Mouse (Mus musculus): ENCODE results near the gene Mptx2. TPM values are rescaled to one million over a fixed set of nuclear protein-coding genes. Genes with fewer than 3 reads are reported as not detected.
"Not testable (repeated sequence)": the region's sequence is repeated elsewhere in the genome, so short reads cannot be mapped to it uniquely, and the experiment has no call there.

Mptx2 gene
- not detected for polyA plus RNA-seq (2021)

DNA sequence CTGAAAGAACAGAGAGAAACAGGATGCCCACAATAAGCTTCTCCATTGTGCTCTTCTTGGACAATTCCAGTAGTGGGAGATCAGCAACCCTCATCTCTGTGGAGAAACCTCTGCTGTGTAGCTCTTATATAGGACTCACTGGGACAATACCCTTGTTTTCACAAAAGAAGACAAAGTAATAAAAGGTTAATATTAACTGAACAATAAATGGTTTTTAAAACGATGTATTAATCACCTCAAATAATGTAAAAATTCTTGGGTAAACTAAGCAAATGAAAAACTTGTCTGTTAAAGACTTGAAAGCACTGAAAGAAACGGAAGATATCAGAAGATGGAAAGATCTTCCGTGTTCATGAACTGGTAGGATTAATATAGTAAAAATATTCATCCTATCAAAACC, at the start of gene Mptx2:
Gene Mptx2, minus strand, starts transcription at position 101 of the 400 bp plus-strand sequence.
- DNase-seq (ENCODE audit: low read depth, low spot score): no peak
- ChIA-PET CTCF (no interaction called here), POLR2A (no interaction called here)
- ATAC-seq: no peak
- H3K27me3 ChIP-seq: no peaks in the 10 kb centered on the region
- in situ Hi-C loops (cut with MboI; ENCODE audit: low pct_unique_long_range_greater_than_20kb): loop anchor here (10.0 kb wide), 1 partner anchor 1057 kb away; the partner anchor contains the start of gene Mptx1
- no peak for TF ChIP-seq CTCF (IDR thresholded peaks at IDR 0.05)

DNA sequence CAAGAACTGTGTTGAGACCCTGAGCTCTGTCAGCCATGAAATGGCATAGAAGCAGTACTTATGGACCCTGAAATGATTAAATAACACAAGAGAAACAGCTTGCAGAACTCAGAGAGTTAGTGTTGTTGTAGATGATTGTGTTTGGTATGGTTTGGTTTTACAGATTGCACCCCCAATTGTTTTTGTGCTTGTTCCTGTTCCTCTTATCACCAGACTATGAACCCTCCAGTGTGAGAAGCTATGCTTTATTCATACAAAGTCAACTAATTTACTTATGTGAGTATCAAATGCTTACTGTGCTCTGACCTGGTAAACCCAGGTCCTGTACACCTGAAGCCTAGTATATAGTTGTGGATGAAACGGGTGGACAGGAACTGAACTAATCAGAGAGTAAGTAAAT, 49.0 kb upstream of the Mptx2 start:
- no peak for TF ChIP-seq CTCF (IDR thresholded peaks at IDR 0.05)
- CTCF ChIA-PET: no interaction called here
- POLR2A ChIA-PET: no interaction called here
- DNase-seq (ENCODE audit: low read depth, low spot score): no peak
- peaks cover 4% of the 10 kb centered on the region for H3K27me3 ChIP-seq
- in situ Hi-C loops (cut with MboI; ENCODE audit: low pct_unique_long_range_greater_than_20kb): no loop called here
- ATAC-seq: no peak

DNA sequence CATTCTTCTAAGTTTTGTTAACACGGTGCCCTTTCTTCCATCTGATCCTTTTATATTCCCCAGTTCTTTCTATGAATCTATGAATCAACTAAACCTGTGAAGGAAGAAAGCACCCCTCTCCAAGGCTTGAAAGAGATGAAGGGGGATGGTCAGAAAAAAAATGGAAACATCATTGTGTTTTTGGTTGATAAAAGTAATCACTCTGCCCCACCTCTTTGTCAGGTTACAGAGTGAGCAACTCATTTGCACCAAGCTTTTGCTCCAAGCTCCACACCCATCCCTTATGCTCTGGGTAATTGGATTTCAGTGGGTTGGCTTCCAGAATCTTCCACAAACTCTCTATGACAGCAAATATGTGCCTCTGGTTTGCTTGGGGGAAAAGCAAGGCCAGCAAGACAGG, 47.8 kb upstream of the Mptx2 start:
- H3K27me3 ChIP-seq: peaks cover 4% of the 10 kb centered on the region
- in situ Hi-C loops (cut with MboI; ENCODE audit: low pct_unique_long_range_greater_than_20kb): no loop called here
- ChIA-PET CTCF (no interaction called here), POLR2A (no interaction called here)
- TF ChIP-seq CTCF (IDR thresholded peaks at IDR 0.05): no peak
- ATAC-seq: no peak
- DNase-seq (ENCODE audit: low read depth, low spot score): no peak

DNA sequence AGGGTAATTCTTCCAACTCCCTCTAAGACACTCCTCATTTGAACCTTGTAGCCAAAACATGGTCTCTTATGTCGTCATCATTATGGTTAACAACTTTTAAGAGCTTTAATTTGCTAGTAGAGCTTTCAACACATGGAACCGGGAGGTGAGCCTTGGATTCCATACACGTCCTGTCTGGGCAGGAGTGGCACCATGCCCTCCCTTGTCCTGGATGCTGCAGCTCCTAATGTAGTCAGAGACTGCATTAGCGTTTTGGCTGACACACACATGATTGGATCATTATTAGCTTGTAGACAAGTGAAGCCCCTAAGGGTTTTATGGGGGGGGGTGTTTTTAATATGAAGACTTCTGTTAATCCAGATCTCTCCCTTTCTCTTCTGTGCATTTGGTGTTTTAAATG, 47.4 kb upstream of the Mptx2 start:
- DNase-seq (ENCODE audit: low read depth, low spot score): no peak
- ChIA-PET POLR2A (no interaction called here), CTCF (interaction anchor here (1.1 kb wide), 1 partner anchor 18 kb away, joined by 3 read pairs; no protein-coding TSS in a partner anchor)
- no peak for TF ChIP-seq CTCF (IDR thresholded peaks at IDR 0.05)
- ATAC-seq: no peak
- in situ Hi-C loops (cut with MboI; ENCODE audit: low pct_unique_long_range_greater_than_20kb): no loop called here
- peaks cover 4% of the 10 kb centered on the region for H3K27me3 ChIP-seq

DNA sequence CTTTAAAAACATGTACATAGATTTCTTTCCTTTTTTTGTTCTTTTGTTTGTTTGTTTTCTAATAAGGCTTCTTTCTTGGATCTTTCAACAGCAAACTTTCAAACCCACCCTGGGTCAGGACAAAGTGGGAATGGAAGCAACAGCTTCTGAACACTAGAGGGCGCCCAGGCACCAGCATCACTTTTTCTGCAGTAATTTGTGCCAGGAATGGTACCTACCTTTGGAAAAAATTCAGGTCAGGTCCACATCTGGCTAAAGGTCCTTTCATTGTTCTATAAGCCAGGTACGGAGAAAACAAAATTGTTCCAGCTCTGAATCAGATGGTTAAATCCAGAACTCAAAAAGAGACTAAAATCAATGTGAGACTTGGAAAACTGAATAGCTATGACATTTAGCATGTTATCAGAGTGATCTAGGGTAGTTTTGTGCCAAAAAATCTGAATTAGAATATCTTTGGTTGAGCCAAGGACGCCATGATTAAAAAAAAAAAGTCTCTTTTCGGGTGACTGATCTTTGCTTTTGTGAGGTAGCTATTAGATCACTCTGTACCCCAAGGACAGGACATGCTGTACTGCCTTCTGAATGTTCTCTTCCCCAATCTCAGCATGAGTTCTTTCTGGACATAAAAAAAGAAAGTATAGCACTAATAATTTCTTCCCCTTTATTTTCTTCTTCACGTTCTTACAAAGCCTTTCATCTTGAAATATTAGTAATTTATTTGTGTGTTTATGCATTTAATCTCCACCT, 46.4 kb upstream of the Mptx2 start:
- POLR2A ChIA-PET: no interaction called here
- CTCF ChIA-PET: interaction anchor here (0.9 to 1.1 kb wide), 4 partner anchors 19 to 78 kb away, joined by 3 to 5 read pairs (median 4); no protein-coding TSS in a partner anchor
- ATAC-seq (no peak), DNase-seq (ENCODE audit: low read depth, low spot score) (no peak)
- in situ Hi-C loops (cut with MboI; ENCODE audit: low pct_unique_long_range_greater_than_20kb): no loop called here
- TF ChIP-seq CTCF (IDR thresholded peaks at IDR 0.05): peak; percentile 77
- H3K27me3 ChIP-seq: peaks cover 11% of the 10 kb centered on the region

DNA sequence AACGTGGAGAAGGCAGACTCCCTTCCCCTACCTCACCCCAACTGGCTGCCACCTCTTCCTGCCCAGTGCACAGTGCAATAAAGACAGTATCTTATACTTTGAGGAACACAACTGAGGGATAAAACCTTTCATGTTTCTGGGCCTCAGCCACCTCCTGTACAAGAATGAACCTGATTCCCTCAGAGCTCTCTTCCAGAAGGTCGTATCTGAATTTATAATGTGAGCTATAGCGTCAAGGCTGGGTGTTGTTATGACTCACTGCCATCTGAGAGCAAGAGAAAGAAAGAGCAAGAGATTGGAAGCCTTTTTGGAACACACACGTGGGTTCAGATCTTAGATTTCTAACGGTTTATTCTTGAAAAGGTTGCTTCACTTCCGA, 44.7 kb upstream of the Mptx2 start:
- in situ Hi-C loops (cut with MboI; ENCODE audit: low pct_unique_long_range_greater_than_20kb): no loop called here
- no peak for TF ChIP-seq CTCF (IDR thresholded peaks at IDR 0.05)
- peaks cover 11% of the 10 kb centered on the region for H3K27me3 ChIP-seq
- CTCF ChIA-PET: no interaction called here
- ATAC-seq (no peak), DNase-seq (ENCODE audit: low read depth, low spot score) (no peak)
- POLR2A ChIA-PET: no interaction called here

DNA sequence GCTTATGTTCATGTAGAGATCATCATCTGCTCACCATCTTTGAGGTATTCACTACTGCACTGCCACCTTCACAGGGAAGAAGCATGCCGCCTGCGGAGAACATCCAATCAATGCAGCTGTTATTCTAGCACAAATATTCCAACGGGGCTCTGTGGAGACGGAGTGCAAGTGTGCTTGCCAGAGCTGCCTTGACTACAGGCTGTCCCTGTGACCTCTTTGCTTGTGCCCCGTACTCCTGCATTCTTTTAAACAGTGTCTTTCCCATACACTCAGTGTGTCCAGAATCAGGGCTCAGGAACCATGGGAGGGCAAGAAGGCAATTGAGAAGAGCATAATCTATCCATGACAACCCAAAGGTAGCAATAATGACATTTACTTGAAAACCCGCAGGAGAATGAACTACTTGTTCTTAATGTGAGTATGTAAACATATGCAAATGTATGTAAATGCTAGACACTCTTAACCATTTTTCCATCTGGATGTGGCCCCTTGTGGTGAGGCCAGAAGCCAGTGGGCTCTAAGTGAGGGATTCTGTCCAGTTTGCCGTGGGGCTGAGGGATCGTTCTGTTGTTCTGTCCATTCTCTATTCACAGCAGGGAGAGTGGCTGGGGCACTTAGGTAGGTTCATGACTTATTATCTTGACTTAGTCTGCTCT, 44.1 kb upstream of the Mptx2 start:
- H3K27me3 ChIP-seq: peaks cover 11% of the 10 kb centered on the region
- DNase-seq (ENCODE audit: low read depth, low spot score): no peak
- in situ Hi-C loops (cut with MboI; ENCODE audit: low pct_unique_long_range_greater_than_20kb): no loop called here
- no peak for TF ChIP-seq CTCF (IDR thresholded peaks at IDR 0.05)
- ATAC-seq: no peak
- ChIA-PET CTCF (no interaction called here), POLR2A (no interaction called here)

DNA sequence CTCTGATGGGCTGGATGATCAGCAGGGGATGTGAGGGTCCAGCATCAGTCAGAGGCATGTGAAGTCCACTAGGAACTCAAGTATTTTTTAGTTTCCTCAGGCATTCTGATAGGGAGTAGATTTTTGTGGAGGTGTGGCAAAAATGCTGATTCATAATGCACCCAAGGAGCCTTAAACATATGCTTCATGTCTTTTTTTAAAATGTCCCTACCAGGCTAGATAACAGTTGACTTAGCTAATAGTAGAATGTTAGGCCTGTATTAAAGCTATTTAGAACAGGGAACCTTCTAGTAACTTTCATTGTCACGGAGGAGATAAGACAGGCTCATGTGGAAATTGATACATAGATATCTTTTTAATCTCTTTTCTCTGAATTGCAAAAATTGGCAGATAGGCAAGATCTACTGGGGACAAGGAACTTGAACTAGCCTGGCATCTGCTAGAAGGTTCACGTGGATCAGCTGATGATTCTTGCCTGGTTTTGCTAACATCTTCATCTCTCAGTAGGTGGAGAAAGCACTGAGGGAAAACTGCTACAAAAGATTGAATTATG, 40.4 kb upstream of the Mptx2 start:
- ChIA-PET CTCF (no interaction called here), POLR2A (no interaction called here)
- H3K27me3 ChIP-seq: peaks cover 11% of the 10 kb centered on the region
- DNase-seq (ENCODE audit: low read depth, low spot score) (no peak), ATAC-seq (no peak)
- in situ Hi-C loops (cut with MboI; ENCODE audit: low pct_unique_long_range_greater_than_20kb): no loop called here
- TF ChIP-seq CTCF (IDR thresholded peaks at IDR 0.05): no peak

DNA sequence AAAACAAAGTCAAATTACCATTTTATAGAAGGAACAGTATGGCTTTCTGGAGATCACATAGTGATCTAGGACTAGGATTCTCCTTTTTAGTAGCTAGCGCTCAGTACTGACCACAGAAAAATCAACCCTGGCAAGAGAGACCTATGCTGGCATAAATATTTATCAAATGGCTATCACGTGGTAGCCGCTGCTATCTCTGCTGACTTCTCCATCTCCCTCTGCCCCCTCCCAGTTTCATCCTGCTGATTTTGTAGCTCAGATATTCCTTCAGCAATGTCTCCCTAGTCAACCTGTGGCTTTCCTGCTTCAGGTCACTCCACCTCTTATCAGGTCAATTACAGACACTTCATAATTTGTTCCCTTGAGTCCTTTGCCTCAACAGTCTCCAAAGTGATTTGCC, 38.1 kb upstream of the Mptx2 start:
- POLR2A ChIA-PET: no interaction called here
- in situ Hi-C loops (cut with MboI; ENCODE audit: low pct_unique_long_range_greater_than_20kb): no loop called here
- H3K27me3 ChIP-seq: peaks cover 7% of the 10 kb centered on the region
- ATAC-seq: no peak
- DNase-seq (ENCODE audit: low read depth, low spot score): no peak
- TF ChIP-seq CTCF (IDR thresholded peaks at IDR 0.05): no peak
- CTCF ChIA-PET: no interaction called here

DNA sequence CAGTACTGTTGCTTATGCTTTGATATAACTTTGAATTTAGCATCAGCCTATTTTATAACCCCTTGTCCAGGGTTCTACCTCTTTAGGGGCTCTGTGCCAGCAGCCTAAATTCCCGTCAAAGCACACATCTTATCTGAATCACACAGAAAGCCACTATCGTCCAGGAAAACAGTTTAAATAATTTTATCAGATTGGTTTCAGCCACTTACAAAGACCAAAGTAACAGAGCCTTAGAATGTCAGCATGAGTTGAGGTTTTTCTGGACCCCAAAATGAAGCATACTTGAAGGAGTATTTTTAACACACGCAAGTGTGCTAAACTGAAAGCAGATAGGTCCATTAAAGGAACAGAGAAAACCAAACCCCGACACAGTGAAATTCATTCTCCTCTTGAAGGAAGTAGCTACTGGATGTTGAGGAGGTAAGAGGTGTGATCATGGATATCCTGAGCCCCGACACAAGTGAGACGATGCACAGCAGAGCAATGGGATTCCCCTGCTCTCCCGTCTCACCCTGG, 36.0 kb upstream of the Mptx2 start:
- H3K27me3 ChIP-seq; in situ Hi-C loops (cut with MboI; ENCODE audit: low pct_unique_long_range_greater_than_20kb); ATAC-seq; POLR2A ChIA-PET; CTCF ChIA-PET; DNase-seq (ENCODE audit: low read depth, low spot score): not testable (repeated sequence)

DNA sequence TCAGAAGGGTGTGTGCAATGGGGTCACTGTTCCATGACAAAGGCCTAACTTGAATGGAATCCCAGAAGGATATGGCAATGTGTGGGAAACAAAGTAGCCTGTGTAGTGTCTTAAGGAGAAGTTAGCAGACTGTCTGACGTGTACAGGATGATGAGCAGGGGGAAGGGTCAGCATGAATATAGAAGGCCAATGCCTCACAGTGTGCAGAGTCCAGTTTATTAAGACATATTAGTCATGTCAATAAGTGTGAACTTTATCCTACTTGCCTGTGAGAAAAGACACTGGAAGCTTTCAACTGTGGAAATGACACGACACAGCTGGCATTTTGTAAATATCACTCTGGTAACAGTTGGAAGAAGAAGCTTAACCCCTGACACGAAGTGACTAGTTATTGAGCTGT, 25.2 kb upstream of the Mptx2 start:
- ATAC-seq; H3K27me3 ChIP-seq; POLR2A ChIA-PET; in situ Hi-C loops (cut with MboI; ENCODE audit: low pct_unique_long_range_greater_than_20kb); DNase-seq (ENCODE audit: low read depth, low spot score): not testable (repeated sequence)
- CTCF ChIA-PET: interaction anchor here (1.3 kb wide), 1 partner anchor 11 kb away, joined by 3 read pairs; no protein-coding TSS in a partner anchor
